Mouse (Mus musculus) kidney, adult 2 months (tissue): Measurements from ENCODE around the gene Shisa5.

ENCODE experiments used
- CTCF ChIP-seq: fragments of 200-500 bp; conservative IDR thresholded peaks from 2 replicates; pipeline ENCODE4 v1.5.1; 2011; ENCODE audit warnings: low read depth, mild to moderate bottlenecking, control low read depth, low read length, moderate library complexity, mixed read lengths; ENCODE audit not compliant: insufficient read depth, insufficient read length
- POLR2A ChIP-seq: fragments of 200-500 bp; IDR thresholded peaks from one replicate; pipeline ENCODE4 v1.6.1; 2011; ENCODE audit warnings: low read depth, low read length, control low read depth

GRCm38 (mm10) chr9:109105648-109106047 lies 67.3 kb downstream of the Shisa5 start:
- TF ChIP-seq CTCF (no peak), POLR2A (no peak)
